Mouse (Mus musculus) cerebellum, adult (tissue): ENCODE measurements around the gene Atg7.
A peak's percentile ranks its signal among the peaks of the same experiment; 100 is the strongest.

Source experiments
- ATAC-seq: cut with Nextera tagmentation; 2 replicates; pipeline ENCODE4 v1.9.2; 2017; ENCODE audit warnings: mild to moderate bottlenecking, moderate library complexity, mixed read lengths; ENCODE audit not compliant: insufficient number of reproducible peaks, low FRiP score, low TSS enrichment

Atg7 gene

DNA sequence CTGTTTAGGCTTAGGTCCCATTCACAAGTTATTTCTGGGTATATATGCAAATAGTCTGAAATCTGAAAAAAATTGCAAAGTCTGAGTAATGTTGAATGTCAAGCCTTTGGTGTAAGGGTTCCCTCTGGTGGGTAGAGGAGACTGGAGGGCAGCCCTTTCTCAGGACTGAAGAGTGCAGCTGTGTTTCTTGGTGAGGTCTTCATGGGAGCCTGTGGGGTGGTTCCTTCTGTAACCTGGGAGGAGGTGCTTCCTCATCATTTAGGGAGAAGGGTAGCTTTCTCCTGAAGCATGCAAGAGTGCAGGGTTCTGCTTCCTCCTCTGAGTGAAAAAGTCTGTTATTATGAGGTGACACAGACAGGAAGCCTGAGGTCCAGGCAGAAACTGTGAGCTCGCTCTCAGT lies 40.8 kb downstream of the Atg7 start:
- no peak for ATAC-seq

DNA sequence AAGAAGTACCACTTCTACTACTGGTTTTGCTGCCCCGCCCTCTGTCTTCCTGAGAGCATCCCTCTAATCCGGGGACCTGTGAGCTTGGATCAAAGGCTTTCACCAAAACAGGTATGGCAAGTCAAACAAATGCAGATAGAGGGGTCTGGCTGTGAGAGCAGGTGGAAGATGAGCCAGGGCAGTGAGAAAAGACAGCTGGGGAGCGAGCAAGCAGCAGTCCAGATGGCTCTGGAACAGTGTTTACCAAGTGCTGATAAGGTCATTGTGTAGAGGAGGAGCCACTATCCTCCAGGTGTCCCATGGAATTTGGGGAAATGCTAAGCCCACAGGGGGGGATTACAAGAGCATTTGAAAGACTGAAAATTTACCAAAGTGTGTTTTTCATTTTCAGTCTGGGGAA lies 41.5 kb downstream of the Atg7 start:
- no peak for ATAC-seq

DNA sequence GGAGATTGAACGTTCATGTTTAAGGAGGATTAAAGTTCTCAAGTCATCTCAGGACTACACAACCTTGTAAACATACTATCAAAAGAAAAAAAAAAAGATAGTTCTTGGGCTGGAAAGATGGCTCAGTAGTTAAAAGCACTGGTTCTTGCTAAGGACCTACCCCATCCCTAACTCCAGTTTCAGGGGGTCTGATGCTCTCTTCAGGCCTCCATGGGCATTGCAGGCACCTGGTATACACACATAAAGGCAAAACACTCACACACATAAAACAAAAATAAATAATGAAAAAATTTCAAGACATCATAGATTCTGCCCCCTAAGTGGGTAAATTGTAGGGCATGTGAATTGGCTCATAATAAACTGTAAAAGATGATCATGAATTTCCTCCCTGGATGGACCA lies 42.5 kb downstream of the Atg7 start:
- ATAC-seq: no peak

DNA sequence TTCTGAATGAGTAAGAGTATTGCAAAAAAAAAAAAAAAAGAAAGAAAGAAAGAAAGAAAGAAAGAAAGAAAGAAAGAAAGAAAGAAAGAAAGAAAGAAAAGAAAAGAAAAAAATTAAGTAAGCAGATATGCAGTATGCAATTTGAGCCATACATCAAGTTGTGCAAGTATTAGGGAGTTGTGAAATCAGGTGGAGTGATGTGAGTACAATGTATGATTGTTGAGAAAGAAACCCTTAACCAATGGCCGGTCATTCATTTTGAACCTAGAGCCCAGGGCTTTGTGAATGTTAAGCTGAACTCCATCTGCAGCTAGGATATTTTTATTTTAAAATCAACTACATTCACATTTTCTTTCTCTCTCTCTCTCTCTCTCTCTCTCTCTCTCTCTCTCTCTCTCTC lies 44.1 kb downstream of the Atg7 start:
- no peak for ATAC-seq

DNA sequence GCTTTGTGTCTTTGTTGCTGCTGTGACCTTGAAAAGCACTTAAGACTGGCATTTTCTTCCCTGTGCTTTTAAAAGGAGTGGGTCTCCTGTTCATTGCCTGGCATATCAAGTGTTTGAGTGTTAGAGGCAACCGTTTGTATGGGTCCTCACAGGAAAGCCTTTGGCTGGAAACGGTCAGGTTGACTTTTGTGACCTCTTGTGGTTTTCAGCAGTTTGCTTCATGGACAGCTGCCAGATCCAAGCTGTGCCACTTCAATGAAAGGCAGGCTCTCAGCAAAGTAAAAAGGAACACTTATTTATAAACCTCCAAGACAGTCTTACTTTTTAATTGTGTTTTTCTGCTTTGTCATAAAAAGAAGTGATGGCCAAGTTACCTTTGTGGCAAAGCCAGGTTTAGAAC lies 47.8 kb downstream of the Atg7 start:
- no peak for ATAC-seq

DNA sequence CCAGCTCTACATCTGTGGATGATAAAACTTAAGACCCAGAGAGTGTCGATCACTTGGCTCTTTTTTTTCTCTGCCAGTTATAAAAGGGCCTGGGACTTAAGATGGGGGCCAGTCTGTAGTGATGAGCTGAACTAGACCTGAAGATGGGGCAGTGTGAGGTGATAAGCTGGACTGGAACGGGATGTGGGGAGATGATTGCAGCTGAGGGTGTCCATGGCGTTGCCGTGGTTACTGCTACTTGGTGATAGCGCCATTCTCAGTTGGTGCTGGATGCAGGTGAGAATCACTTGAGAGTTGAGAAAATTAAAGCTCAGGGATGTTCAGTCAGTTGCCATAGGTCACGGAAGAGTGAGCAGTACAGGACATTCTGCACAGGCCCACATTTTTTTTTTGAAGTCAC lies 48.6 kb downstream of the Atg7 start:
- ATAC-seq: no peak

DNA sequence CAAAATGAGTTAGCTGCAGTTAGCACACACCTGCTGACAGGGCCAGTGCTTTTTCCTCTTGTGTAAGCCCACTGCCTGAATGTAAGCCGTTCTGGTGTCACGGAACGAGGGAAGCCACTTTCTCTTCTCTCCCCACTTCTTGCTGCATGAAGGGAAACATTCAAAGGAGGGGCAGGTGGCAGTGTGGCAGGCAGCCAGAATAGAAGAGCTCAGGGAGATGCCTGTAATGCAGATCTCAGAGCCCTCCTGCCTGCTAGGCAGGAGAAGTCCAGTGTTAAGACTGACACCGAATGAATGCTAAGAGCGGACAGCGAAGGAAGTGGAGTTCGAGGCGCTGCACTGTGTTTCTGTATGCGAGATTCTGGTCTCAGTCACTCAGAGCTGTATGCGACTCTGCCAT lies 49.8 kb downstream of the Atg7 start:
- ATAC-seq: no peak

DNA sequence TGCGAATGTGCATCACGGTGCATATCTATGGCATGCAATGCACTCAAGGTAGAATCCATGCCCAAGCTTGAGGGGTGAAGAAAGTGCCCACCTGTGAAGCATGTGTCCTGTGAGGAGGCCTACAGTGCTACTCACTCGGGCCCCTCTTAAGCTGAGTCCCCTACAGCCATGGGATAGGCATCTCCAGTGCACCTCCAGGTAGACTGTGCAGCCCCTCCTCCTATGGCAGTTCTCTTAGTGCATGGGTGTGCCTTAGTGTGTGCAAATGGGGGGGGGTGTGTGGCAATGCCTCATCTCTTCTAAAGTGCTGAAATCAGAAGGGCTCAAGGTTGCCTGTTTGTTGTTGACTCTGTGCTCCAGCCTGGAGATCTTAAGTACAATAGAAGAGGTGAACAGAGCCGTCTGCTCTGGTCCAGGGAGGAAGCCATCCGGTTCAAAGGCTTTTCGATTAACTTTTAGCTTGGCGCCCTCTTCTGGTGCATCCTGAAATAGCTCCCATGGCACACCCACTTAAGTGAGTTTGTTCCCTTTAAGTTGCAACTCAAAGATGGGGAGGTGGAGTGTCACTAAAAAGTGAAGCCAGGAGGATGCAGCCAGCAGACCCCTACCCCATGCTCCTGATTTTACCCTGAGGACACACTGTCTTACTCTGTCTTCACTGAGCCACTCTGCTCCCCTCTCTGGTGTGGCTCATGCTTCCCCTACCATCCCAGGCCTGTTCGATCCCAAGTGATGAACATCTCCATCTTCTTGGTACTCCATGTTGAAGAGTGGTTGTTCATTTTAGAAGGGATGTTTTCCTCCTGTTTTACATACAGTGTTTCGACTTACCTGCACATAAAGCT lies 55.0 kb downstream of the Atg7 start:
- ATAC-seq: peak; percentile 56; the same call in 1 of the 2 replicates

DNA sequence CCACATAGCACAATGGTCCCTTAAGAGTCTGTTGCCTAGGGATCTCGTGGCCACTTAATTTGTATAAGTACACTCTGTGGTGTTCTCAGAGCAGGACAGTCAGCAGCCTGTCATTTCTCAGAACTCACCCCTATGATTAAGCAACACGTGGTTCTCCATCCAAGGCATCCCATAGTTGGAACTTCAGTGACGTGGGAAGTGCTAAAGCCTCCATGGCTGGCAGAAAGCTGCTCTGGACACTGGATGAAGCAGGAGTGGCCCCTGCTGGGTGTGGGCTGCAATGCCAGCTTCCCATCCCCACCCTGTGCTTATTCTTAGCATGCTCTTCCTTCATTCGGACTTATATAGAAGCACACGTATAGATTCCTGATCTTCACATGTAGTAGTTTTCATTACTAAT lies 55.7 kb downstream of the Atg7 start:
- ATAC-seq: no peak

DNA sequence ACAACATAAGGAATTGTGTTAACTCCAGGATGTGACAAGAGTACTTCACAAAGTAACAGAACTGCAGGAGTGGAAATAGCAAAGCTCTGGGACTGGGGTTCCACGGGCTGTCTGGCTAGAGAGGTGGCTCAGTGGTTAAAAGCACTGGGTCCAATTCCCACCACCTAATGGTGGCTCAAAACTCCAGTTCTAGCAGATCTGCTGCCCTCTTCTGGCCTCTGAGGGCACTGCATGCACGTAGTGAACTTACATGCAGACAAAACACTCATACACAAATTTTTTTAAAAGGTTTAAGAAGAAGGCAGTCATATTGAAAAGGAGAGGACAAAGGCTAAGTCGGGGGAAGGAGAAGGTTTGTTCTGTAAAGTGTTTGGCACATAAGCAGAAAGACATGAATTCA lies 57.8 kb downstream of the Atg7 start:
- ATAC-seq: no peak

DNA sequence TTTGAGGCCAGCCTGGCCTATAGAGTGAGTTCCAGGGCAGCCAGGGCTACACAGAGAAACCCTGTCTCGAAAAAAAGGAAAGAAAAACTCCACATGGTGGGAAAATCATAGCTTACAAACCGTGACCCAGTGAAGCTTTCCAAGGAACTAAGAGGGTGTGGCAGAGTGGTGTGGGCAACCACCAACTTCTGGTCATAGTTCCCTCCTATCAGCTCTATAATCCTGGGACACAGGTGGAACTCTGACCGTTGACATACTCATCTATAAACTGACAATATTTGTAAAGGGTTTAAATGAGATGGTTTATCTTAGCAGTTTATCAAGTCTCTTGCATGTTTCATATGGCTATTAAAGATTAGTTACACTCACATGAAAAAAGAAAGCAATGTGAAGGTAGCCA lies 64.1 kb downstream of the Atg7 start:
- ATAC-seq: no peak

DNA sequence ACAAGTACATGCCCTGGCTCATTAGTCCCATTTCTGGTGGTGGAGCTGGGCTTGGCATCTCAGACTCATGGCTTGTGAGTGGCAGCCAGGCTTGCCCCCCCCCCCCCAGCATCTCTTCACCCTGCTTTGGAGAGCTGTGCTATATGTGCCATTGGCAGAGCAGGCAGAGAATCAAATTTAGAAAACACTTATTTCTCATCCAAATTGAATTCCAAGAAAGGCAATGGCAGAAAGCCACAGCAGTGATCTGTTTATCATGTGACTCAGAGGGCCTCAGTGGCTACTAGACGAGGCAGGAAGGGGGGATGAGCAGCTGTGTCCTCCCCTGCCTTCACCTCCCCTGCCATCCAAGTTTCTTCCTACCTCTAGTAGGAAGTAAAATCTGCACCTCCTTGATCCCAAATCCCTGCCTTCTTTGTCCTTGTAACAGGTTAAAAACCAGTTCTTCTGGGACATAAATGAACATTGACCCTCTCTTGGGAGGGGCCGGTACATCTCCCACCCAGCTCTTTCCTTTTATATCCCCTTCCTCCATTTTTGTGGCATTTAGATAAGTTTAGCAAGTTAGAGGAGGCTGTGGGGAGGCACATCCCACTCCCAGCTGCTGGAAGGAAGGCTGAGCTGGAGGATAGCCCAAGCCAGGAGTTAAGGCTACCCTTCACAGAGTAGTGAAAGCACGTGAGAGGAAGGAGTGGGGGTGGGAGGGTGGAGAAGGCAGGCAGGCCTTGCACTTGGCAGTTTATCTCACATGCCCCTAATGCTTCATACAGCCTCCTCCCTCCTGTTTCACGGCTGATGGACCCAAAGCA lies 69.5 kb downstream of the Atg7 start:
- no peak for ATAC-seq

DNA sequence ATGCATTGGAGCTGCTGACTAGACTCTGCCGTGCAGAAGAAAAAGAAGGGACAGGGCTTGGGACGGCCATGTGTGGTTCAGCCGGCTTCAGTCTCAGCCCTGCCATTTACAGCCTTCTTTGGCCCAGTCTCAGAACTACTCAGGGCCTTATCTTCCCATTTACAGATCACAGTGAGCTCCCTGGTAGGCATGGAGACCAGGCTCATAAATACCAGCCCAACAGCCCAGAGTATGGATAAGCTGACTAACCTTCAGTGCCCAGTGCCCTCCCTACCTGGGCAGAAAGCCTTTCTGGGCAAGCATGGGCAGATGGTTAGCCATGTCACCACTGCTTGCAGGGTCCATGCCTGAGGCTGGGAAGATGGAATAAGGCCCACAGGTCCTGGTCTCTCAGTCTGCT lies 70.6 kb downstream of the Atg7 start:
- no peak for ATAC-seq

DNA sequence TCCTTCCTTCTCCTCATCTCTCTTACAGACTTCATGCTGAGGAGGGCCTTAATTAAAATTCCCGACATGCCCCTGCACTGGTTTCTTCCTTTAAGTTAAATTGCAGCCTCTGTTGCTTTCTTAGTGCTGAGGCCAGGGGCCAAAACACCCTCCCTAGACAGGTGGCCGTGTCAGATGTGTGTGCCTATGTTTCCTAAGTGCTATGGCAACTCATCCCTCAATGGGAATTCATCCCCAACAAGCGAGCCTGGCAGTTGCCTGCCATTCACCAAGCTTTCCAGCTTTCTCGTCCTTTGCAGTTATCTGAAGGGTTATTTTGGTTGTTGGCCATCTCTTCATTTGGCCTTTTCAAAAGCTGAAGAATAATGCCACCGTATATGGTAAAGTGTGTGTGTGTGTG lies 71.8 kb downstream of the Atg7 start:
- no peak for ATAC-seq

DNA sequence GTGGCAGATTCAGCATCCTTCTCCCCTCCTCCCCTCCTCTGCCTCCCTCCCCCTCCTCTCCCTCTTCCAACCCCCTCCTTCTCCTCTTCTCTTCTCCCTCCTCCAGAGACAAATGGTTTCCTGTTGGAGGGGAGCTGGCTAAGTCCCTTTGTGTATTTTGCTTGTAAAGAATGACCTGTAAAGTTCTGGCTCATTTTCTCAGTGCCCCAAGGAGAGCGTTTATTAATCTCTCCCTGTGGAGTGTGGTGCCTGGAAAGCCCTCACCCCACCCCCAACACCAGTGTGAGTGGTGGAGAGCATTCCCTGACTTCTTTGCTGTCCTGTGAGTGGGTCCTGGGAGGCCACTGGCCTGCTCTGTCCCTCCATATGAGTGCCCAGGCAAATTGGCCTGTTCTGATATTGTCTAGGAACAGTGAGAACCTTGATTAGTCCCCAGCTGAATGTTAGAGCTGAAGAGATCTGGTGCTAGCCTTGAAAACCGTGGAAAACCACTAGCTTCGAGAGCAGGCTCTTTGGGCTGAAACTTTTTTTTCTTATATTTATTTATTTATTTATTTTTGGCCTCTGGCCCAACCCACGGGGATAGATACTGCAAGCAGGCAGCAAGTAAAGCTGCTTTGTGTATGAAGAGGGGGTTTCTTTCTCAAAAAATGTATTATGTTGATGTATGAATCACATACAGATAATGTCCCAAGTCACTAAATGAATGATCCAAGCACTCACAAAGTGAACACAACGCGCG lies 72.6 kb downstream of the Atg7 start:
- no peak for ATAC-seq

DNA sequence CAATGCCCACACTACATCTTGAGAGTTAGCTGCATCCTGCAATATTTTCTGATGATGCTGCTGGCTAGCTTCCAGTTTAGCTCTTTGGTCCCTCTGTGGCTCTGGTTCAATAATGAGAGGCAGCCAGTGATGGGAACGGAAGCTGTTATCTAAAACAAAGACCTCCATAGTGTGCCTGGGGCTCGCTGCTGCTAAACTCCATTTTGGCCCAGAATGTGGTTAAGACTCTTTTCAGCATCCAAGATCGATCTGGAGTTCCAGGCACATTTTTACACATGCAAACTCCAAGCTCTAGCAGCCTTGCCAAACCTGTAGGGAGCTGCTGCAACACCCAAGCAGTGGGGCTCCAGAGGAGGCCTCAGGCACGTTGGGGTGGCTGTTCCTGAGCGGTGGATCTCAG lies 76.2 kb downstream of the Atg7 start:
- ATAC-seq: no peak

DNA sequence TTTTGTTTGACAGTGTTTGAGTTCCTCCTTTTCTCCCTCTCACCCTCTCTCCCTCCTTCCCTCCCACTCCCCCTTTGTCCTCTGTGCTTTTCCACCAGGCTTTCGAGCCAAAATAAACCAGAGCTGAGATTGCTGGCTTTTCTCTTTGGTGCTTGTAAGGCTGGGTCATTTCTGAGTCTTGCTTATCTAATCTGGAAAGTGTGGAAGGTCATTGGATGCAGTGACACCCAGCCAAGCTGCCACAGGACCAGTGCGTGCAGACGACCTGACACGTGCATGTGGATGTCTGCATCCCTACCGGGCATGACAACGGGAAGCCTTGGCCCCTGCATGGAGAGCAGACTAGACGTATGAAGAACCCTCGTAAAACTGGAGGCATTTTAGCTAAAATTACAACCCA lies 76.8 kb downstream of the Atg7 start:
- no peak for ATAC-seq

DNA sequence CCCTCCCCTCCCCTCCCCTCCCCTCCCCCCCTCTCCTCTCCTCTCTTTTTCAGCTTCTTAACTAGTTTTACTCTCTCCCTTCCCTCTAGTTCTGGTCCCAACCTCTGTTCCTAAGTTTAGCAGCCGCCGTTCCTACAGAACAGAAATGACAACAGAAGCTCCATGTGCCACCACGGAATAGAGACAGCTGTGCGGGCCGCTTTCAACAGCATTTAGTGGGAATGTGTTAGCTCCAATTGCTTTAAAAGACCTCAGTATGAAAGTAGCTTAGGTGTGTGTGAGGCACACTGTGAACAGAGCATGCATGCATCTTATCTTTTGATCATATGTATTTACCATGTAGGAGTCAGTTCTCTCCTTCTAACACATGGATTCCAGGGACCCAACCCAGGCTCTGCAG lies 79.1 kb downstream of the Atg7 start:
- ATAC-seq: no peak

DNA sequence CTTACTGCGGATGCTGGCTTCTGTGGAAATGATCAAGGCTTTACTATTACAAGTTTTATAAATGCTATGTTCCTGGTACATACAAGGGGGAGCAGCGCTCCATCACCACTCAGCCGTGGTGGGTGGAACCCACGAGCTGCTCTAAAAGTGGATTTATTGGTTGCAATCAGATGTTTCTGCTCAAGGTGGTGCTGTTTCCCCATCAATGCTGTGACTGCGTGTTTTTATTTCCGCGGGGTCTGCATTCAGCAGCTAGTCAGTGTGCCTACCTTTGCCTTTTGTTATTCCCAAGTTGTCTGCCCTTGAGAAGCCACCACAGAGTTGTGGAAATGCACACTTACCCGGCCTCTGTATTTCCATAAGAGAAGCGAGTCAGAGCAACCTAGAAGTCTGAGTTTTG lies 81.0 kb downstream of the Atg7 start:
- ATAC-seq: no peak

DNA sequence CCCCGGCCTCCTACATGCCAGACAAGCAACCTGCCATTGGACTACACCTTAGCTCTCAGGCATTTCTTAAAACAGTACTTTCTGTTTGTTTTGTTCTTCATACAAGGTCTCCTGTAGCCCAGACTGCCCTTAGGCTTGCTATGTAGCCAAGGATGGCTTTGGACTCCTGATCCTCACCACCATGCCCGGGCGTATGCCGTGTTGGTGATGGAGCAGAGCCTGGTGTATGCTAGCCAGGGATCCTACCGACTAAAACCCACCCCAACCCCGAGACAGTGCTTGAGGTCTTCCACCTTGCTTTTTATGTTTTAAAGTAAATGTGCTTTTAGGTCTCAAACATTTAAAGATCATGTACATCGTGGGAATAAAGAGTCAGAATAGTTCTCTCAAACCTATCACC lies 81.5 kb downstream of the Atg7 start:
- ATAC-seq: no peak

DNA sequence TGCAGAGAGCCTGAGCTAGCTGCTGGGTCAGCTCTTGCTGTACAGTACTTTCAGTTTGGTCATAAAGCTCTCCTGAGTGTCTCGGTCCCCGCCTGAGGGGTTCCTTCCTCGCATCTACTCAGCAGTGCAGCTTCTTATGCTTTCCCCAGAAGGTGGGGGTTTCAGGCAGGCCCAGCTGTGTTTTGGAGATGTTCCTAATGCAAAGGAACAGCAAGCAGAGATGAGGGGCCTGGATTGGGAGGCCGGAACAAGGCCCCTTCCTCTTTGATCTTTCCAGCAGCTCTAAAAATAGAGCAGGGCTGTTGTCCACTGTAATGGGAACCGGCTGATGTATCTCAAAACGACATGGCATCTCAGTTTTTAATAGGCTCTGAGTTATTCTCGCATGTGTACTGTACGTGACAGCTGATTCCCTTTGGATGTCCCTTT lies 82.3 kb downstream of the Atg7 start:
- no peak for ATAC-seq
